Mouse (Mus musculus) kidney, embryonic 15.5 days (tissue): Measurements from ENCODE around the gene Bcam. TPM values are rescaled to one million over a fixed set of nuclear protein-coding genes. Genes with fewer than 3 reads are reported as not detected.

Experiments used
- ATAC-seq: fragments of 200-750 bp; cut with Nextera tagmentation; replicated peaks from 2 replicates; pipeline ENCODE4 v1.8.0; 2017; ENCODE audit warnings: moderate TSS enrichment; ENCODE audit not compliant: low FRiP score
- H3K27ac ChIP-seq: fragments of 300-500 bp; sonication (generic); 2 replicates; pipeline ENCODE4 v1.5.1; 2015; ENCODE audit warnings: mild to moderate bottlenecking, inconsistent platforms
- H3K27me3 ChIP-seq: fragments of 300-500 bp; sonication (generic); 2 replicates; pipeline ENCODE4 v1.6.1; 2015; ENCODE audit warnings: inconsistent platforms
- H3K36me3 ChIP-seq: fragments of 300-500 bp; sonication (generic); 2 replicates; pipeline ENCODE4 v1.6.1; 2015; ENCODE audit warnings: inconsistent platforms
- H3K4me1 ChIP-seq: fragments of 300-500 bp; sonication (generic); 2 replicates; pipeline ENCODE4 v1.6.1; 2015; ENCODE audit warnings: inconsistent platforms
- H3K4me2 ChIP-seq: fragments of 300-500 bp; sonication (generic); 2 replicates; pipeline ENCODE4 v1.6.1; 2015; ENCODE audit warnings: moderate library complexity, mild to moderate bottlenecking, inconsistent platforms
- H3K4me3 ChIP-seq: fragments of 300-500 bp; sonication (generic); replicated peaks from 2 replicates; pipeline ENCODE4 v1.5.1; 2015; ENCODE audit warnings: mild to moderate bottlenecking, inconsistent platforms
- H3K9ac ChIP-seq: fragments of 300-500 bp; sonication (generic); 2 replicates; pipeline ENCODE4 v1.6.1; 2015; ENCODE audit warnings: mild to moderate bottlenecking, inconsistent platforms
- H3K9me3 ChIP-seq: fragments of 300-500 bp; sonication (generic); replicated peaks from 2 replicates; pipeline ENCODE4 v1.6.1; 2016; ENCODE audit warnings: inconsistent platforms
- WGBS: fragments of 180-500 bp; shearing (Covaris S2); methylation state at CpG from one replicate; pipeline ENCODE4 v1.1.7; 2015; ENCODE audit warnings: mixed read lengths; 5-methylcytosine and 5-hydroxymethylcytosine counted together
- polyA plus RNA-seq: library from polyadenylated mRNA; unstranded; fragments of >200 nt; fragmentation: Nextera tagmentation; extraction: Ambion mirVana; gene quantifications from 2 replicates; pipeline ENCODE4 v1.2.1, GENCODE M21; 2015

Bcam gene
- polyA plus RNA-seq, 1 experiment from 2014 or later, result 257 TPM

DNA sequence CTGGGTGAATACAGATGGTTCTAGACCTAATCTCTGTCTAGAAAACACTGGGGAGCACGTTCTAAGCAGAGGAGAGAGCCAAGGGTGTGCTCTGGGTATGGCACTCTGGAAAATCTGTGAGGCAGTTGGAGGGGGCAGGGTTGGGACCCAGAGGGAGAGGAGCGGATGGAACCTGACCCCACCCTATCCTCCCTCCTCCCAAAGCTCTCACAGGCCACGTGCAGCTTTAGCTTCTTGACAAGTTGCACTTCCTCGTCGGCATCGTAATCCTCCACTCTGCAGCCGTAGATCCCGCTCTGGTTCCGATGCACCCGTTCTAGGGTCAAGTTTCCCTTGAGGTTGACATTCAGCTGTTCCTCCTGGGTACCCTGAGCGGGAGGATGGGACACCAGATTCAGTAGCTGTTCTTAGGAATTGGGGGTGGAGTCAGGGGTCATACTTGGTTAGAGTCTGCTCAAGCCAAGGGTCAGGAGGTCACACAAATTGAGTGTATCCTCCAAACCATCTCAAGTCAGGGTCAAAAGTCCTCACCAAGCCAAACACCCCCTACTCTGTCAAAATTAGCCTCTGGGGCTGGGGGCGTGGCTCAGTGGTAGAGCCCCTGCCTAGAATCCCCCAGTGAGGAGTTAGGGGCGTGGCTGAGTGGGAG is 6.9 kb downstream of the Bcam start:
- Histone ChIP-seq H3K27me3 (no peaks in the 10 kb centered on the region), H3K4me2 (no peak overlapping the region), H3K9me3 (no peaks in the 10 kb centered on the region), H3K9ac (no peak overlapping the region), H3K4me3 (no peak overlapping the region), H3K27ac (no peak overlapping the region), H3K36me3 (peaks cover 85% of the 10 kb centered on the region), H3K4me1 (peaks cover 30% of the 10 kb centered on the region)
- no peak for ATAC-seq
- 65% methylated on average over 13 of the region's 13 CpGs for WGBS

DNA sequence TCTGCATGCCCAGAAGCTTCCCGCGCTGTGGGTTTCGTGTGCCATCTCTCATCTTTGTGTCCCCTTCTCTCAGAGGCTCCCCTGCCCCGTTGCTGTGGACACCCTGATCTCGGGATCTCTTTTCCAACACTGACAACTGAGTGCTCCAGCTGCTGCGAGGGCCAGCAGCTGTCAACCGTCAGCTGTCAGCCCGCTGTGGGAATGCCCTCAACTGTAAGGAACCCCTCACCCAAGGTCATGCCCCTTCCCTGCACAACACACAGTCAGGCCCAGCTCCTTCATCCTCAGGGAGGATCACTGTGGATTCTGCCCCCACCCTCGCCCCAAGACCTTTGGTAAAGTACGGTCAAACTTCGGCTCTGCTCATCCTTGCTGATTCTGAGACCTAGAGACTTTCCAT is 8.5 kb downstream of the Bcam start:
- H3K4me2 ChIP-seq, result no peak overlapping the region
- no peaks in the 10 kb centered on the region for H3K27me3 ChIP-seq
- no peak overlapping the region for H3K27ac ChIP-seq
- no peak overlapping the region for H3K9ac ChIP-seq
- ATAC-seq, result peak; percentile 66
- no peaks in the 10 kb centered on the region for H3K9me3 ChIP-seq
- 46% methylated on average over 11 of the region's 11 CpGs for WGBS
- peaks cover 17% of the 10 kb centered on the region for H3K4me1 ChIP-seq
- no peak overlapping the region for H3K4me3 ChIP-seq
- peaks cover 94% of the 10 kb centered on the region for H3K36me3 ChIP-seq

DNA sequence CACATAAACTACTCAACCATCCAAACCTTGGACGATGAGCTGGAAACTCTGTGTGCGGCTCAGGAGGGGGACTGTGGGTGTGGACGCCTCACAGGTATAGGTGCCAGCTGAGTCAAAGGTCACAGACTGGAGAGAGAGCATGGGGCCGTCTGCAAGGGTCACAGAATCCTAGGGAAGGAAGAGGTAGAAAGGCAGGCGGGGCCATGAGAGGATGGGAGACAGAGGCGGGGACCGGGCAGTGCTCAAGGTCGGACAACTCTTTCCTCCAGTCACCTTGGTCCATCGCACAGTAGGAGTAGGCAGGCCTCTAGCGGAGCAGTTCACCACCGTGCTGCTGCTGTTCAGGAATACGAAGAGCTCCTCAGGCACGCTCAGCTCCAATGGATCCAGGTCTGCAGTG is 10.8 kb downstream of the Bcam start:
- Histone ChIP-seq H3K9ac (no peak overlapping the region), H3K9me3 (no peaks in the 10 kb centered on the region), H3K36me3 (peaks cover 86% of the 10 kb centered on the region), H3K4me1 (peaks cover 35% of the 10 kb centered on the region), H3K4me3 (no peak overlapping the region), H3K27ac (no peak overlapping the region), H3K4me2 (no peak overlapping the region), H3K27me3 (no peaks in the 10 kb centered on the region)
- ATAC-seq, result no peak
- 80% methylated on average over 13 of the region's 13 CpGs for WGBS

DNA sequence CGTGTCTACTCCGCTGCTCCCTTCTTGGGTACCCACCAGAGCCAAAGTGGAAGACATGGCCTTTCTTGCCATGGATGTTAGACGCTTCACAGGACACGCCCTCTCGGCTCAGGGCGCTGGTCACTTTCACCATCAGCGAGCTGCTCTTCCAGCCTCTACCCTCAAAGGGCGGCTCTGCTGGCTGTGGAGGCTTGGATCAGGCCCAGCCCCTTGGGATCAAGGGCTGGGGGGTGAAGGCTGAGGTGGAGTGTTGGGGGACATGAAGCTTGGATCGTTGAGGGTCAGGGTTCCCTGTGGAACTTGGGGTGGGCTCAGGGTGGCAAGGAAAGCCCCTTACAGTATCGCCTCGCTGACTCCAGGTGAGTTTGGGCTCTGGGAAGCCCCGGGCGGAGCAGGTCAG is 12.2 kb downstream of the Bcam start:
- H3K27ac ChIP-seq, result no peak overlapping the region
- H3K4me2 ChIP-seq, result no peak overlapping the region
- H3K4me1 ChIP-seq, result peaks cover 33% of the 10 kb centered on the region
- no peak for ATAC-seq
- H3K4me3 ChIP-seq, result no peak overlapping the region
- 90% methylated on average over 13 of the region's 13 CpGs for WGBS
- H3K9ac ChIP-seq, result no peak overlapping the region
- no peaks in the 10 kb centered on the region for H3K27me3 ChIP-seq
- no peaks in the 10 kb centered on the region for H3K9me3 ChIP-seq
- H3K36me3 ChIP-seq, result peaks cover 75% of the 10 kb centered on the region

DNA sequence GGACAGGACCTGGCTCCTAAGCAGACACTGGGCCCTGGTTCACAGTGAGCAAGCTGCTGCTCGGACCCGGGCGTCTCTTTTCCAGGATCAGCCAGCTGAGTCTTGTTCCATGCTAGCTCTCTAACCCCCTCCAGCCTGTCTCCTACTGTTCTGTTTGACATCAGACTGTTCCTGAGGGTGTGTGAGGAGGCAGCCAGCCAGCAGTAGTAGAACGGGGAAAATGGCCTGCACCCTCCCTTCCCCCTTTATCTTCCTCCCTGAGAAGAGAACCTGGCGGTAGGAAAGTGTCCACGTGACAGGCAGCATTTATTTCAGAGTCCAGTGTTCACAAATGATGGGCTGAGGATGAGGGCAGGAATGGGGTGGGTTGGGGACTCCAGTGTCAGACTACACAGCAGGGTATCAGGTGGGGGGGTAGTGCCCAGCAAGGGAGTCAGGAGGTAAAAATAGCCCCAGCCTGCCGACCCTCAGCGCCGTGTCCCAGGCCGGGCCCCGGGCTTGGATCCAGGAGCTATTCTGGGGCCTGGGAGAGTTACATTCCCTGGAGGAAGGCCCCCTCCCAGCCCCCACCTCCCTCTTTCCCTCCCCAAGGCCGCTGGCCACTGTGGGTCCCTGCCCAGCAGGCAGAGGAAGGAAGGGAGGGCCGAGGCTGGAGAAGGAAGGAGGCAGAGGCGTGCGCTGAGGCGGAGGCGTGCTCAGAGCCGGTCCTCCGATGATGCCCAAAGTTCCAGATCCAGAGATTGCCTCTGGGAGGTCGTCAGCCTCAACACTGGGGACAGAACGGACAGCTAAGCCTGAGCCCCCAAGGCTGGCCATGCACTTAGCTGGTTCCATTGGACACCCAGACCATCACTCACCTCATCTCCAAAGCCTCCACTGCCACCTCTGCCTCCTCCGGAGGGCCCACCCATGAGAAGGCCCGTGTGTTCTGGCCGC is 14.7 kb downstream of the Bcam start:
- Histone ChIP-seq H3K27ac (peak overlapping the region; percentile 84), H3K4me1 (peaks cover 26% of the 10 kb centered on the region), H3K36me3 (peaks cover 52% of the 10 kb centered on the region), H3K27me3 (no peaks in the 10 kb centered on the region), H3K9ac (no peak overlapping the region), H3K4me2 (0 out of 2 replicates have a peak overlapping the region, but pooled peaks have one; percentile 3), H3K4me3 (no peak overlapping the region), H3K9me3 (no peaks in the 10 kb centered on the region)
- peak; percentile 41 for ATAC-seq
- WGBS, result 66% methylated on average over 24 of the region's 24 CpGs

DNA sequence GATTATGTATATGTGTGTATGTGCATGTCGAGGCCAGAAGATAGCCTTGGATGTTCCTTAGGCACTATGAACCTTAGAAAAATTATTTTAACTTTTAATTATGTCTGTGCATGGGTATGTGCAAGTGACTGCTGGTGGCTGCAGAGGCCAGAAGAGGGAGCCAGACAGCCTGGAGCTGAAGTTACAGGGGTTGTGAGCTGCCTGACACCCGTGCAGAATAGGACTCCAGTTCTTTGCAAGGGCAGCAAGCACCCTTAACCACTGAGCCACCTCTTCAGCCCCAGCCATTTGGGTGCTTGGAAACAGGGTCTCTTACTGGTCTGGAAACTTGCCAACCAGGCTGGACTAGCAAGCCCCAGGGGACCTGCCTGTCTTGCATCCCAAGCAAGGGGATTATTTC is 15.8 kb downstream of the Bcam start:
- H3K9me3 ChIP-seq, result no peaks in the 10 kb centered on the region
- H3K27me3 ChIP-seq, result no peaks in the 10 kb centered on the region
- no peak overlapping the region for H3K9ac ChIP-seq
- ATAC-seq, result no peak
- H3K27ac ChIP-seq, result peak overlapping the region; percentile 84
- H3K4me3 ChIP-seq, result no peak overlapping the region
- H3K36me3 ChIP-seq, result peaks cover 41% of the 10 kb centered on the region
- WGBS, result 87% methylated on average over 2 of the region's 2 CpGs
- H3K4me1 ChIP-seq, result peaks cover 34% of the 10 kb centered on the region
- no peak overlapping the region for H3K4me2 ChIP-seq

DNA sequence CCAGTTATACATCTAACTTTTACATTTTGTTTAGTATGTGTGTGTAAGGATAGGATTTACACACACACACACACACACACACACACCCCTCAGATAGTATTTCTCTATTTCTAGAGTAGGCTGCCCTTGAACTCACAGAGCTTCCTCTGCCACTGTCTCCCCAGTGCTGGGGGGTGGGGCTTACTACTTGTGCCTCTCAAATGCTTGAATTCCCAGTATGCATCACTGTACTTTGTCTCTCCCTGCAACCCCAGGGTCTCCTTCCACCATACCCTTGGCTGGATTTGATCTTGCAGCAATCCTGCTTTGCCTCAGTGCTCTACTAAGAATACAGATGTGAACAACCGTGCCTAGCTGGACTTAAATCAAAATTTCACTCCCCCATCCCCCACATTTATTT is 16.8 kb downstream of the Bcam start:
- 67% methylated on average over 1 of the region's 1 CpGs for WGBS
- H3K27me3 ChIP-seq, result no peaks in the 10 kb centered on the region
- H3K4me1 ChIP-seq, result peaks cover 34% of the 10 kb centered on the region
- no peaks in the 10 kb centered on the region for H3K9me3 ChIP-seq
- peaks cover 32% of the 10 kb centered on the region for H3K36me3 ChIP-seq
- no peak for ATAC-seq
- no peak overlapping the region for H3K4me3 ChIP-seq
- peak overlapping the region; percentile 19 for H3K27ac ChIP-seq
- no peak overlapping the region for H3K9ac ChIP-seq
- H3K4me2 ChIP-seq, result no peak overlapping the region

DNA sequence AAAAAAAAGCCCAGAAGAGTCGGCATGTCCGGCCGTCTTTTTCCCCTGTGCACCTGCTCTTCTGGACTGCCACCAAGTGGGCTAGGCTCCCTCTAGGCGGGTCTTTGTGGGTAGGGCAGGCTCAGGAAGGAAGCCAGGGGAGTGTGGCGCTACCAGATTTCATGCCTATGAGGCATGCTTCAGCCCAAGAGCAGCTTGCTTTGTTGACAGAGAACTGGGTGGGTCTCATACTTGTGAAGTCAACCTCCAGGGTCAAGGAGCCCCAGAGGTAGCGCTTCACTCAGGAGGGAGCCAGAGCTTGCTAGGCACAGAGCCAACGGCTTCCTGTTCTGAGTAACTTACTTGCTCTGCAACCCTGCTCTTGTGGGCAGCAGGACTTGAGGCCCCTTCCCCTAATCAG is 17.2 kb downstream of the Bcam start:
- Histone ChIP-seq H3K4me2 (no peak overlapping the region), H3K4me3 (no peak overlapping the region), H3K36me3 (peaks cover 27% of the 10 kb centered on the region), H3K27me3 (no peaks in the 10 kb centered on the region), H3K9me3 (no peaks in the 10 kb centered on the region), H3K4me1 (peaks cover 36% of the 10 kb centered on the region), H3K9ac (no peak overlapping the region), H3K27ac (peak overlapping the region; percentile 19)
- no peak for ATAC-seq
- 76% methylated on average over 7 of the region's 7 CpGs for WGBS

DNA sequence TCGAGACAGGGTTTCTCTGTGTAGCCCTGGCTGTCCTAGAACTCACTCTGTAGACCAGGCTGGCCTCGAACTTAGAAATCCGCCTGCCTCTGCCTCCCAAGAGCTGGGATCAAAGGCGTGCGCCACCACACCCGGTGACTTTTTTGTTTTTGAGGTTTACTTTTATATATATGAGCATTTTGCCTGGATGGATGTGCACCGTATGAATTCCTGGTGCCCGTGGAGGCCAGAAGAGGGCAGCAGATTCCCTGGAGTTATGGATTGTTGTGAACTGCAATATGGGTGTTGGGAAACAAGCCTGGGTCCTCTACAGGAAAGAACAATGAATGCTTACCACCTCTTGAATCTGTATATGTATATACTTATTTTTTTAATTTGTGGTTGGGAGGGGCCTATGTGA is 18.2 kb downstream of the Bcam start:
- Histone ChIP-seq H3K9ac (no peak overlapping the region), H3K9me3 (no peaks in the 10 kb centered on the region), H3K4me2 (no peak overlapping the region), H3K4me1 (peaks cover 46% of the 10 kb centered on the region), H3K27me3 (no peaks in the 10 kb centered on the region), H3K4me3 (no peak overlapping the region), H3K36me3 (peaks cover 18% of the 10 kb centered on the region), H3K27ac (no peak overlapping the region)
- 72% methylated on average over 8 of the region's 8 CpGs for WGBS
- no peak for ATAC-seq

DNA sequence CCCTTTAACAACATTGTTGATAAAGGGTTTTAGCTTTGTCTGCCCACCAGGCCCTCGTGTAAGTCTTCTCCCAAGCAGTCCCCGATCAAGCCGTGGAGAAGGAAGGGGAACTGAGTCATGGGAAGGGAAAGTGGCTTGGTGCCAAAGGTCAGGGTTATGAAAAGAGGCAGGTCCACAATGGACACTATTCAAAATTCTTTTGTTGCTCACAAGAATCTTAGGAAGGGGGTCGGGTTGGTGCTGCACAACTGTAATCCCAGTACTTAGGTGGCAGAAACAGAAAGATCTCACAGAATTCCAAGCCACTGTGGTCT is 19.8 kb downstream of the Bcam start:
- peaks cover 52% of the 10 kb centered on the region for H3K4me1 ChIP-seq
- whole genome bisulfite sequencing, result 43% methylated on average over 4 of the region's 4 CpGs
- H3K9ac ChIP-seq, result no peak overlapping the region
- no peaks in the 10 kb centered on the region for H3K9me3 ChIP-seq
- H3K4me2 ChIP-seq, result no peak overlapping the region
- H3K4me3 ChIP-seq, result no peak overlapping the region
- H3K27me3 ChIP-seq, result no peaks in the 10 kb centered on the region
- ATAC-seq, result no peak
- peaks cover 5% of the 10 kb centered on the region; the same call in 1 of the 2 replicates for H3K36me3 ChIP-seq
- peak overlapping the region; percentile 91; the same call in 1 of the 2 replicates for H3K27ac ChIP-seq

DNA sequence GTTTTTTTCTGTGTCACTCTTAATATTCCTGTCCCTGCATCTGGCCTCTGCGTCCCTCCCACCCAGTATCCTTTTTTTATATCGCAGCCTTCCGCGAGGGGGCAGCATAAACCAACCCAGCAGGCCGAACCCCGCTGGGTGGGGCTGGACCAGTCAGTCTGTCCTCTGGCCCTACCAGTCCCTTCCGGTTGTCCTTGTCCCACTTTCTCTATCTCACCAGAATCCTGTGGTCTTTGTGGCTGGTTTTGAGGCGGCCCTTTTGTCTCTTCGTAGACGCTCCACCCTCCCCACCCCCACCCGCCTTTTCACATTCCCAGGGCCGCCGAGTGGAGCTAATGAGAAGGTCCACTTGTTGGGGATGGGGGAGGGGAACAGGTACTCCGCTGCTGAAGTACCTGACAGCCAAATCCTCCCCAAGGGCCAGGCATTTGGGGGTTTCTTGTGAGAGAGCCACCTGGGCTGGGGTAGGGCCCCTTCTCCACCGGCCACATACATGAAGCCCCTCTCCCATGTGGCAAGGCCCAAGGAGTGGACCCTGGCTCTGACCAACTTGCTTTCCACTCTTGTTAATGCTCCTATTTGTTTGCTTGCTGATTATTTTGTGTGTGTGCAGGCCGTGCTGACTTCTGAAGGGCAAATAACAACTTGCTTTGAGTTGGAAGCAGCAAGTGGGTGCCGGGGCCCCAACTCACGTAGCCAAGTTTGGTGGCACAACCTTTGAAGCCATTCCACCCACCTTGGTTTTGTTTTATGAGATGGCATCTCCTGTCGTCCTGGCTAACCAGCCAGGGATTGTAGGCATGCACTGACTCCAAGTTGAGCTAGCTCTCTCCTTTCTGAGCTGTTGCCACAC is 20.4 kb downstream of the Bcam start, which contains the start of gene Nectin2:
Gene Nectin2 (minus strand): TSS at position 267 of the 853 bp plus-strand sequence.
- Histone ChIP-seq H3K4me1 (peaks cover 52% of the 10 kb centered on the region), H3K9me3 (no peaks in the 10 kb centered on the region), H3K27ac (peak within 1 kb of the TSS; percentile 91), H3K4me2 (peak within 1 kb of the TSS; percentile 88), H3K36me3 (0 out of 2 replicates have a peak, but pooled peaks cover 5% of the 10 kb centered on the region), H3K27me3 (no peaks in the 10 kb centered on the region), H3K4me3 (peak within 1 kb of the TSS; percentile 74), H3K9ac (peak within 1 kb of the TSS; percentile 77)
- peak; percentile 62 for ATAC-seq
- WGBS, result 15% methylated on average over 19 of the region's 19 CpGs
